Mouse (Mus musculus): ENCODE data around the gene Dennd4a.

GRCm38 (mm10) chr9:64810822-64811537 lies at the start of gene Dennd4a:
- TF ChIP-seq EP300 (IDR thresholded peaks at IDR 0.05) (no peak), CTCF (IDR thresholded peaks at IDR 0.05) (no peak)
